In genomic region chr9:113792651-113793512, GRCm38 (mm10) we compare ENCODE assay signal across 8 mouse cellular contexts. TPM values are rescaled to one million over a fixed set of nuclear protein-coding genes. Genes with fewer than 3 reads are reported as not detected.
DNase-seq lines count a peak whose midpoint lies in the region; ATAC-seq and TF ChIP-seq lines count a peak whose summit lies in the region.

No protein-coding gene starts in this region.

- TF ChIP-seq CTCF in small intestine, adult 2 months (IDR thresholded peaks at IDR 0.05; ENCODE audit: extremely low read depth, insufficient read length, insufficient replicate concordance, low read depth, low read length): no peak

- H3K27ac ChIP-seq in heart, embryonic 12.5 days (ENCODE audit: poor library complexity, severe bottlenecking): peak overlapping the region; percentile 81
- H3K27ac ChIP-seq in kidney, embryonic 15.5 days: peak overlapping the region; percentile 85
- H3K27ac ChIP-seq in limb, embryonic 14.5 days (replicated peaks; ENCODE audit: low read depth, low read length): peak overlapping the region; percentile 53; the same call in 1 of the 2 replicates
- peak overlapping the region; percentile 91 for H3K27ac ChIP-seq in midbrain, embryonic 14.5 days (replicated peaks; ENCODE audit: low read depth, low read length)
- peak overlapping the region; percentile 57 for H3K27ac ChIP-seq in small intestine, adult 2 months (ENCODE audit: insufficient read depth, low read depth, low read length)

- no peaks in the 10 kb centered on the region for H3K27me3 ChIP-seq in heart, embryonic 12.5 days (replicated peaks)
- H3K27me3 ChIP-seq in kidney, embryonic 15.5 days: no peaks in the 10 kb centered on the region
- no peaks in the 10 kb centered on the region for H3K27me3 ChIP-seq in limb, embryonic 14.5 days (ENCODE audit: control insufficient read depth, insufficient read depth, low read length)
- H3K27me3 ChIP-seq in midbrain, embryonic 14.5 days (ENCODE audit: control insufficient read depth, insufficient read depth, low read length): no peaks in the 10 kb centered on the region
- H3K27me3 ChIP-seq in small intestine, adult 2 months (ENCODE audit: control insufficient read depth, insufficient read depth, low read length): no peaks in the 10 kb centered on the region

- no peak for TF ChIP-seq POLR2A in limb, embryonic 14.5 days (IDR thresholded peaks at IDR 0.05; ENCODE audit: borderline replicate concordance, extremely low read depth, insufficient read depth, insufficient read length)
- no peak for TF ChIP-seq POLR2A in small intestine, adult 2 months (IDR thresholded peaks at IDR 0.05; ENCODE audit: low read depth, low read length)

- H3K4me2 ChIP-seq in heart, embryonic 12.5 days: peak overlapping the region; percentile 75
- peak overlapping the region; percentile 55 for H3K4me2 ChIP-seq in kidney, embryonic 15.5 days
- peak overlapping the region; percentile 51 for H3K4me2 ChIP-seq in limb, embryonic 14.5 days (replicated peaks; ENCODE audit: low read depth, low read length, severe bottlenecking)
- peak overlapping the region; percentile 74 for H3K4me2 ChIP-seq in midbrain, embryonic 14.5 days (ENCODE audit: low read length)

- no peaks in the 10 kb centered on the region for H3K9me3 ChIP-seq in heart, embryonic 12.5 days (replicated peaks)
- no peaks in the 10 kb centered on the region for H3K9me3 ChIP-seq in kidney, embryonic 15.5 days (replicated peaks)
- no peaks in the 10 kb centered on the region for H3K9me3 ChIP-seq in limb, embryonic 14.5 days (ENCODE audit: control insufficient read depth, low read length)
- H3K9me3 ChIP-seq in midbrain, embryonic 14.5 days (ENCODE audit: control insufficient read depth, low read length): no peaks in the 10 kb centered on the region

- H3K4me3 ChIP-seq in heart, embryonic 12.5 days: peak overlapping the region; percentile 50
- H3K4me3 ChIP-seq in kidney, embryonic 15.5 days (replicated peaks): peak overlapping the region; percentile 45
- peak overlapping the region; percentile 36 for H3K4me3 ChIP-seq in limb, embryonic 14.5 days (replicated peaks; ENCODE audit: low read length)
- H3K4me3 ChIP-seq in midbrain, embryonic 14.5 days (replicated peaks; ENCODE audit: low read depth, low read length): peak overlapping the region; percentile 43
- H3K4me3 ChIP-seq in small intestine, adult 2 months (ENCODE audit: low read depth, low read length): peak overlapping the region; percentile 58

- DNase-seq in urinary bladder, adult 18-20 months (ENCODE audit: low spot score in 2 of 2): peak; percentile 37 to 46
- no peak for DNase-seq in urinary bladder, adult 2 months (ENCODE audit: low spot score)
- peak; percentile 86 for DNase-seq in limb, embryonic 14.5 days (ENCODE audit: low spot score)
- peak; percentile 91 for DNase-seq in midbrain, embryonic 14.5 days

- no peaks in the 10 kb centered on the region for H3K36me3 ChIP-seq in heart, embryonic 12.5 days
- no peaks in the 10 kb centered on the region for H3K36me3 ChIP-seq in kidney, embryonic 15.5 days
- no peaks in the 10 kb centered on the region for H3K36me3 ChIP-seq in limb, embryonic 14.5 days (ENCODE audit: control insufficient read depth, insufficient read depth, low read length)
- H3K36me3 ChIP-seq in midbrain, embryonic 14.5 days (ENCODE audit: control insufficient read depth, insufficient read depth, low read length): no peaks in the 10 kb centered on the region
- 0 out of 2 replicates have a peak, but pooled peaks cover 3% of the 10 kb centered on the region for H3K36me3 ChIP-seq in small intestine, adult 2 months (ENCODE audit: control insufficient read depth, insufficient read depth, low read length)

- 3% methylated on average over 17 of the region's 17 CpGs for WGBS in heart, embryonic 12.5 days
- WGBS in kidney, embryonic 15.5 days: 1% methylated on average over 17 of the region's 17 CpGs
- 1% methylated on average over 17 of the region's 17 CpGs for WGBS in limb, embryonic 14.5 days
- under 1% methylated on average over 17 of the region's 17 CpGs for WGBS in midbrain, embryonic 14.5 days
- WGBS in small intestine, adult 2 months: 8% methylated on average over 17 of the region's 17 CpGs

- H3K4me1 ChIP-seq in heart, embryonic 12.5 days (replicated peaks): peaks cover 22% of the 10 kb centered on the region
- H3K4me1 ChIP-seq in kidney, embryonic 15.5 days: peaks cover 15% of the 10 kb centered on the region
- H3K4me1 ChIP-seq in limb, embryonic 14.5 days (ENCODE audit: control insufficient read depth, insufficient read depth, low read length): peaks cover 13% of the 10 kb centered on the region; the same call in 1 of the 2 replicates
- H3K4me1 ChIP-seq in midbrain, embryonic 14.5 days (ENCODE audit: control insufficient read depth, insufficient read depth, low read length): peaks cover 18% of the 10 kb centered on the region
- no peaks in the 10 kb centered on the region for H3K4me1 ChIP-seq in small intestine, adult 2 months (ENCODE audit: control insufficient read depth, insufficient read depth, insufficient read length, low read length)

- H3K9ac ChIP-seq in heart, embryonic 12.5 days: peak overlapping the region; percentile 61
- peak overlapping the region; percentile 18; the same call in 1 of the 2 replicates for H3K9ac ChIP-seq in kidney, embryonic 15.5 days
- peak overlapping the region; percentile 32; the same call in 1 of the 2 replicates for H3K9ac ChIP-seq in limb, embryonic 14.5 days (ENCODE audit: low read depth, low read length, severe bottlenecking)
- peak overlapping the region; percentile 55 for H3K9ac ChIP-seq in midbrain, embryonic 14.5 days (replicated peaks; ENCODE audit: low read length)

- 0 out of 2 replicates have a peak, but pooled peaks have one; percentile 58 for ATAC-seq in erythroid progenitor cell, adult 5-6 weeks (replicated peaks; ENCODE audit: low FRiP score, poor library complexity, severe bottlenecking)
- ATAC-seq in heart, embryonic 12.5 days (ENCODE audit: insufficient number of reproducible peaks, low FRiP score): peak; percentile 77
- peak; percentile 93 for ATAC-seq in kidney, embryonic 15.5 days (replicated peaks; ENCODE audit: low FRiP score)
- peak; percentile 89 for ATAC-seq in limb, embryonic 14.5 days (ENCODE audit: low FRiP score, low read depth)
- ATAC-seq in midbrain, embryonic 14.5 days (ENCODE audit: low FRiP score, low TSS enrichment): peak; percentile 94

RNA-seq across cellular contexts. Expression of gene Clasp2, which starts 51.6 kb away (rescaled TPM):
- 12.0 and 15.6 TPM in 2 replicates for polyA plus RNA-seq in urinary bladder, adult 2 months (2012; rRNA removed)
- 24.1 and 25.6 TPM in 2 replicates for total RNA-seq in erythroid progenitor cell, adult 5-6 weeks (2015; ENCODE audit: low replicate concordance)
- 31.3 and 36.2 TPM in 2 replicates for total RNA-seq in erythroid progenitor cell, adult 5-6 weeks (2017; ENCODE audit: low replicate concordance)
- 34.2 and 38.1 TPM in 2 replicates for polyA plus RNA-seq in heart, embryonic 12.5 days (2016; fragmentation: Nextera tagmentation; extraction: Ambion mirVana)
- polyA plus RNA-seq in kidney, embryonic 15.5 days (2015; fragmentation: Nextera tagmentation; extraction: Ambion mirVana): 25.4 and 25.6 TPM in 2 replicates
- polyA plus RNA-seq in limb, embryonic 14.5 days (2012; rRNA removed): 18.7 and 18.8 TPM in 2 replicates
- 21.4 and 23.3 TPM in 2 replicates for polyA plus RNA-seq in limb, embryonic 14.5 days (2014; fragmentation: Nextera tagmentation; extraction: Ambion mirVana)
- 150 and 152 TPM in 2 replicates for polyA plus RNA-seq in midbrain, embryonic 14.5 days (2014; fragmentation: Nextera tagmentation; extraction: Ambion mirVana)
- 1.9 and 3.3 TPM in 2 replicates for polyA plus RNA-seq in small intestine, adult 2 months (2012; rRNA removed)
